Mouse (Mus musculus): ENCODE data around the gene Ccl27a. TPM values are rescaled to one million over a fixed set of nuclear protein-coding genes. Genes with fewer than 3 reads are reported as not detected.
A peak's percentile ranks its signal among the peaks of the same experiment; 100 is the strongest.
"Not testable (repeated sequence)": the region's sequence is repeated elsewhere in the genome, so short reads cannot be mapped to it uniquely, and the experiment has no call there.

Ccl27a gene
- polyA plus RNA-seq (2012; rRNA removed), result 697 and 730 TPM in 2 replicates

GRCm38 (mm10) chr4:41774002-41774401, at the start of gene Ccl27a:
Ccl27a (minus strand) TSS chr4:41774247.
- TF ChIP-seq POLR2A (IDR thresholded peaks at IDR 0.05; ENCODE audit: extremely low read depth, insufficient read depth, low read length), result peak; percentile 18; the same call in 1 of the 2 replicates
- H3K4me1 ChIP-seq (ENCODE audit: control insufficient read depth, insufficient read depth, low read length), result not testable (repeated sequence)
- Histone ChIP-seq H3K4me3 (ENCODE audit: insufficient read depth, low read length) (peak within 1 kb of the TSS; percentile 71), H3K27ac (ENCODE audit: insufficient read depth, low read length) (peak within 1 kb of the TSS; percentile 92)

- not testable (repeated sequence) for H3K4me3 ChIP-seq (ENCODE audit: insufficient read depth, low read length); H3K4me1 ChIP-seq (ENCODE audit: control insufficient read depth, insufficient read depth, low read length)
- 0 out of 2 replicates have a peak overlapping the region, but pooled peaks have one; percentile 35 for H3K27ac ChIP-seq (ENCODE audit: insufficient read depth, low read length)
Observed at GRCm38 (mm10) chr4:41783197-41783596, 9.2 kb upstream of the Ccl27a start.

DNA sequence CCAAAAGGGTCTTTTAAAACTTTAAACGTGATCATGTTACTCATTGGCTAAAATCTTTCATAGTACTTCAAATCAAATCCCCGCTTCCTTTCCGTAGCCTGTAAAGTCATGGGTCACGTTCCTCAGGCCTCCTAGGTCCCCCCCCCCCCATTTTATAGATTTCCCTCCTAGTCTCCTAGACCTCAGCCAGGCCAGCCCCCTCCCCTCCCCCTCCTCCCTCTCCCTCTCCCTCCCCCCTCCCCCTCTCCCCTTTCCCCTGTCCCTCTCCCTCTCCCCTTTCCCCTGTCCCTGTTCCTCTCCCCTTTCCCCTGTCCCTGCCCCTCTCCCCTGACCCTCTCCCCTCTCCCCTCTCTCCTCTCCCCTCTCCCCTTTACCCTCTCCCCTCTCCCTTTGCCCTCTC, 8.7 kb upstream of the Ccl27a start:
- H3K27ac ChIP-seq (ENCODE audit: insufficient read depth, low read length), result not testable (repeated sequence)

DNA sequence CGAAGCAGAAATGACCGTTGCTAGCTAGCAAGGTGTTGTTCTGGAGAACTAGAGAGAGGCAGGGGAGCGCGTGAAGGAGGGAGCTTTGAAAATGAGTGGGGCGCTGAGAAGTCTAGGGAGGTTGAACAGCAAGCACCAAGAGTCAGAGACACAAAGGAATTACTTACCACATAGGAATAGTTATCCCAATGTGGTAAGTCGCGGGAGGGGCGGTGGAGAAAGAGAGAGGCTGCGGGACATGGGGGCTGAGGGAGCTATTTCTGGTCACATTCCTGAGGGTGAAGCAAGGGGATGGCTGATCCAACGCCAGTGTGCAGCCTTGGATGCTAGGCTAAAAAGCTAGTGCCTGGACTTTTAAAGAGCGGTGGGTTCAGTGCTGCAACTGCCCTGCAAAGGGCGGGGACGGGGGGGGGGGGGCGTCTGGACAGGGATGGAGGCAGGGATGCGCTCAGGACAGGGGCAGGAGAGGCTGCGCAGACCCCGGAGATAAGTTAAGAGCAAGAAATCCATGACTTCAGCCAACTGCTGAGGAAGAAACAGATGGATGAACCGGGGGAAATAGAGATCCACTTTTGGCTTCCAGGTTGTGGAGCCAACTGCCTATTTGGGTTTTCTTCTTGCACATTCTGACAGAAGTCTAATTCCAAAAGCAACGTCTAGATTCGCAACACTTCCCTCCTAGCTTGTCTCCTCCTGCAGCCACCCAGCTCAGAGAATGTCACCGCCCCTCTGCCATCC, 7.9 kb upstream of the Ccl27a start:
- not testable (repeated sequence) for H3K27ac ChIP-seq (ENCODE audit: insufficient read depth, low read length)

More for the DNA sequence above, 8.7 kb upstream of the Ccl27a start:
- H3K4me1 ChIP-seq (ENCODE audit: control insufficient read depth, insufficient read depth, low read length); H3K4me3 ChIP-seq (ENCODE audit: insufficient read depth, low read length): not testable (repeated sequence)

GRCm38 (mm10) chr4:41781271-41781670, 7.2 kb upstream of the Ccl27a start:
- H3K4me1 ChIP-seq (ENCODE audit: control insufficient read depth, insufficient read depth, low read length); H3K27ac ChIP-seq (ENCODE audit: insufficient read depth, low read length); H3K4me3 ChIP-seq (ENCODE audit: insufficient read depth, low read length): not testable (repeated sequence)

More for the DNA sequence above, 7.9 kb upstream of the Ccl27a start:
- not testable (repeated sequence) for H3K4me3 ChIP-seq (ENCODE audit: insufficient read depth, low read length); H3K4me1 ChIP-seq (ENCODE audit: control insufficient read depth, insufficient read depth, low read length)

DNA sequence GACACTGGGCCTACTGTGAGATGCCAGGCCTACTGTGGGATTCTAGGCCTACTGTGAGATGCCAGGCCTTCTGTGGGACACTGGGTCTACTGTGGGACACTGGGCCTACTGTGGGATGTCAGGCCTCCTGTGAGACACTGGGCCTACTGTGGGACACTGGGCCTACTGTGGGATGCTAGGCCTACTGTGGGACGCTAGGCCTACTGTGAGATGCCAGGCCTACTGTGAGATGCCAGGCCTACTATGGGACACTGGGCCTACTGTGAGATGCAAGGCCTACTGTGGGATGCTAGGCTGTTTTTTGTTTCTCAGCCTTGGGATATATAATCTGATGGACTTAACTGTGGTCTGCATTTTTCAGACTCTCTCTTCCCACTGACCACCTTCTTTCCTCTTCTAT, 1.8 kb upstream of the Ccl27a start:
- not testable (repeated sequence) for H3K27ac ChIP-seq (ENCODE audit: insufficient read depth, low read length); H3K4me3 ChIP-seq (ENCODE audit: insufficient read depth, low read length); H3K4me1 ChIP-seq (ENCODE audit: control insufficient read depth, insufficient read depth, low read length)

GRCm38 (mm10) chr4:41774506-41774905, 459 bp upstream of the Ccl27a start:
- H3K4me1 ChIP-seq (ENCODE audit: control insufficient read depth, insufficient read depth, low read length); H3K4me3 ChIP-seq (ENCODE audit: insufficient read depth, low read length); H3K27ac ChIP-seq (ENCODE audit: insufficient read depth, low read length): not testable (repeated sequence)

DNA sequence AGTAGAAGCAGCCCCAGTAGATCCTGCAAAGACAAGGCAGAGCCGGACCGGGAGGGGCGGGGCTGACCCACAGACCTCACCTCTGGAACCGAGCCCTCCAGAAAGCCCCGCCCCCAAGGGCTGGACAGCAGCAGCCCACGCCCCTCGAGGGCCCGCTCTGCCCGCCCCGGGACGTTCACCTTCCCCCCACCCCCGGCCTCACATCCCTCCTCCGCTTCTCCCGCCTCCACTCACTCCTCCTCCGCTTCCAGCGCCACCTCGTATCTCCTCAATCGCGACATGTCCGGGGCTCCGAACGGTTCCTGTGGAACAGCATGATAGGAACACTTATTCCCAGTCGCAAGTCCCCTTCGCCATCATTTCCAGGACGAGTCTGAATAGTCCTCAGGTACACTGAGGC, 545 bp downstream of the Ccl27a start:
- not testable (repeated sequence) for H3K4me1 ChIP-seq (ENCODE audit: control insufficient read depth, insufficient read depth, low read length)
- H3K27ac ChIP-seq (ENCODE audit: insufficient read depth, low read length), result peak overlapping the region; percentile 92; the same call in 1 of the 2 replicates
- H3K4me3 ChIP-seq (ENCODE audit: insufficient read depth, low read length), result peak overlapping the region; percentile 71

DNA sequence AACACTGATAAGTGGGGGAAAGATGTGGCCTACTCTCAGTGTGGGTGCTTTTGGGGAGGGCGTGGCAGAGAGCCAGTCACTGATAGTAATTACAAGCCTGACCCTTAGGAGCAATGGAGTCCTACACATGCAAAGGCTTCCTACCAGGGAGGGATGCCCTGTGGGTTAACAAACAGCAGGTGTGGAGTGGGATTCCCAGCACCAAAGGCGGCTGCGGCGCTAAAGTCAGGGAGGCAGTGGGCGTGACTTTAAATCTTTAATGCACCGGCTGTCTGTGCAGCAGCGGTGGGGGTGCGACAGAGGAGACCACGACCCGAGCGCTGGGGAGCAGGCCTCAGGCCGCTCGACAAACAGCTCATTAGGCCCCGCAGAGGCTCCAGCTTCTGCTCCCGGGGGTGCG, 1.1 kb downstream of the Ccl27a start:
- H3K4me1 ChIP-seq (ENCODE audit: control insufficient read depth, insufficient read depth, low read length), result not testable (repeated sequence)
- peak overlapping the region; percentile 29 for H3K27ac ChIP-seq (ENCODE audit: insufficient read depth, low read length)
- H3K4me3 ChIP-seq (ENCODE audit: insufficient read depth, low read length), result peak overlapping the region; percentile 48

DNA sequence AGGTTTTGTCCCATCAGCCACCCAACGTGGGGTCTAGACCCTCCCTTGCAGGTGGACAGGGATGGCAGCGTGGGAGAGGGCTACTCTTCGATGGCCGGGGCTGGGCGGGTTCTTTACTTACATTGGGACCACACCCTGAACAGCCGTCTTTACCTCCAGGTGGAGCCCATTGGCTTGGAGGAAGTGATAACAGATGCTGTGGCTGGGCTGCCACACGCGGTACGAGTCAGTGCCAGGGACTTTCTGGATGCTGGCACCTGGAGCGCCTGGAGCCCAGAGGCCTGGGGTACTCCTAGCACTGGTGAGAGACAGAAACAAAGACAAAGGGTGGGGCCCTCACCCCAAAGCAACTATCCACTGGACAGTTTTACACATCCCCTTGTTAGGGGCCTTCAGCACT, 6.7 kb downstream of the Ccl27a start:
- H3K4me1 ChIP-seq (ENCODE audit: control insufficient read depth, insufficient read depth, low read length); H3K27ac ChIP-seq (ENCODE audit: insufficient read depth, low read length): not testable (repeated sequence)

DNA sequence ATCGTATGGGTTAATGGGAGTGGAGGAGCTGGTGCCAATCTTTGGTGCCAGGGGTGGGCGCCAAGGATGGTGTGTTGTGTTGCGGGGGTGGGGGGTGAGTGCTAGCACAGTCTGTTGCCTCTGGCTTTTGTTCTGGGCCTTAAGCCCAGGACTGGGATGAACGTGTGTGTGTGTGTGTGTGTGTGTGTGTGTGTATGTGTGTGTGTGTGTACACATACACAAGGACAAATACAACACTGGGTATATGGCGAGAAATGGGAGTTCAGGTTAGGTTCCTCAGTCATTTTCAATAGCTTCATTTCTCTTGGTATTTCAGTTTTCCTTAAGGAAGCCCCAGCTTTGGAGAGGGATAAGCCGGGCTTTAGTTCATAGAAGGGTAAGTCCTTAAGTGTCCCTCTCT, 10.9 kb downstream of the Ccl27a start:
- H3K27ac ChIP-seq (ENCODE audit: insufficient read depth, low read length), result not testable (repeated sequence)

More for the DNA sequence above, 6.7 kb downstream of the Ccl27a start:
- H3K4me3 ChIP-seq (ENCODE audit: insufficient read depth, low read length), result not testable (repeated sequence)

DNA sequence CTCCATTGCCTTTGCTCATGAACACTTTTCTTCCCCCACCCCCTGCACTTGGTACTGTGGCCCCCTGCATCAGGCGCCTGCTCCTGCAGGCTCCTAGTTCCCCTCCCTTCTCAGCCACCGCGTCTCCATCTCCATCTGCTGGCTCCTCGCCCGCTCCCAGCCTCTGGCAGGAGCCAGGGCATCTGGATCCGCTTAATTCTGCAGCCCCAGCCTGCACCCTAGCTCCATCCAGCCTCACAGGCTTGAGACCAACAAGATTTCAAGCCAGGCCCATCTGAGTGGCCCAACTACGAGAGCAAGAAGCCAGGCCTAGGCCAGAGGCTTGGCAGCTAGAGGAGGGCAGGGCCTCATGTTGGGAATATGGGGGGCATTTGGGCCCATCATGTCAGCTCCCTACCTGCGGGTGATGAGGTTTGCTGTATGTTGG, 11.3 kb downstream of the Ccl27a start:
- Histone ChIP-seq H3K4me1 (ENCODE audit: control insufficient read depth, insufficient read depth, low read length) (peaks cover 17% of the 10 kb centered on the region), H3K27ac (ENCODE audit: insufficient read depth, low read length) (peak overlapping the region; percentile 45; the same call in 1 of the 2 replicates)
- H3K4me3 ChIP-seq (ENCODE audit: insufficient read depth, low read length), result not testable (repeated sequence)

More for the DNA sequence above, 10.9 kb downstream of the Ccl27a start:
- peaks cover 17% of the 10 kb centered on the region for H3K4me1 ChIP-seq (ENCODE audit: control insufficient read depth, insufficient read depth, low read length)
- not testable (repeated sequence) for H3K4me3 ChIP-seq (ENCODE audit: insufficient read depth, low read length)
